Mouse (Mus musculus): Measurements from ENCODE around the gene Dstyk. TPM values are rescaled to one million over a fixed set of nuclear protein-coding genes. Genes with fewer than 3 reads are reported as not detected.
"Not testable (repeated sequence)": the region's sequence is repeated elsewhere in the genome, so short reads cannot be mapped to it uniquely, and the experiment has no call there.

The Dstyk gene
- total RNA-seq, 2 experiments from 2014 or later: 44.3 to 45.2 TPM

- no peak for DNase-seq (ENCODE audit: low spot score in 2 of 2)
These were observed 16.7 kb downstream of the Dstyk start for GRCm38 (mm10) chr1:132434032-132434431.

GRCm38 (mm10) chr1:132436320-132436958 is 19.1 kb downstream of the Dstyk start:
- DNase-seq (ENCODE audit: low spot score in 2 of 2): no peak

- DNase-seq (ENCODE audit: low spot score in 2 of 2): no peak
These were observed 19.6 kb downstream of the Dstyk start for GRCm38 (mm10) chr1:132436960-132437359.

GRCm38 (mm10) chr1:132437389-132437788 is 20.0 kb downstream of the Dstyk start:
- no peak for DNase-seq (ENCODE audit: low spot score in 2 of 2)

- DNase-seq (ENCODE audit: low spot score in 2 of 2): no peak
These were observed 23.6 kb downstream of the Dstyk start for GRCm38 (mm10) chr1:132440896-132441435.

GRCm38 (mm10) chr1:132449742-132450141 is 32.4 kb downstream of the Dstyk start:
- DNase-seq (ENCODE audit: low spot score in 2 of 2): no peak

GRCm38 (mm10) chr1:132464651-132465050 is 47.3 kb downstream of the Dstyk start:
- no peak for DNase-seq (ENCODE audit: low spot score in 2 of 2)

GRCm38 (mm10) chr1:132468926-132469325 is 51.6 kb downstream of the Dstyk start:
- no peak for DNase-seq (ENCODE audit: low spot score in 2 of 2)

GRCm38 (mm10) chr1:132469519-132469918 is 52.2 kb downstream of the Dstyk start:
- DNase-seq (ENCODE audit: low spot score in 2 of 2): no peak

- not testable (repeated sequence) for DNase-seq (ENCODE audit: low spot score in 2 of 2)
These were observed 52.7 kb downstream of the Dstyk start for GRCm38 (mm10) chr1:132470031-132470430.

- DNase-seq (ENCODE audit: low spot score in 2 of 2): no peak
These were observed 53.7 kb downstream of the Dstyk start for GRCm38 (mm10) chr1:132471032-132471431.

GRCm38 (mm10) chr1:132471499-132471898 is 54.1 kb downstream of the Dstyk start:
- no peak for DNase-seq (ENCODE audit: low spot score in 2 of 2)

- DNase-seq (ENCODE audit: low spot score in 2 of 2): no peak
These were observed 55.2 kb downstream of the Dstyk start for GRCm38 (mm10) chr1:132472537-132472936.

GRCm38 (mm10) chr1:132474496-132474895 is 57.1 kb downstream of the Dstyk start:
- DNase-seq (ENCODE audit: low spot score in 2 of 2): no peak

GRCm38 (mm10) chr1:132476575-132476927 is 59.2 kb downstream of the Dstyk start:
- peak in 1 of 2 experiments; percentile 15 for DNase-seq (ENCODE audit: low spot score in 2 of 2)

- DNase-seq (ENCODE audit: low spot score in 2 of 2): peak; percentile 82 to 84
These were observed 59.8 kb downstream of the Dstyk start, which contains the start of gene Rbbp5 for GRCm38 (mm10) chr1:132476928-132477691. Gene Rbbp5 (plus strand): TSS chr1:132477365.

- no peak for DNase-seq (ENCODE audit: low spot score in 2 of 2)
These were observed 62.1 kb downstream of the Dstyk start for GRCm38 (mm10) chr1:132479438-132479837.

GRCm38 (mm10) chr1:132481619-132482018 is 64.3 kb downstream of the Dstyk start:
- DNase-seq (ENCODE audit: low spot score in 2 of 2): no peak

- DNase-seq (ENCODE audit: low spot score in 2 of 2): no peak
These were observed 65.9 kb downstream of the Dstyk start for GRCm38 (mm10) chr1:132483234-132483633.

GRCm38 (mm10) chr1:132483759-132484158 is 66.4 kb downstream of the Dstyk start:
- DNase-seq (ENCODE audit: low spot score in 2 of 2): no peak

- DNase-seq (ENCODE audit: low spot score in 2 of 2): no peak
These were observed 83.2 kb downstream of the Dstyk start for GRCm38 (mm10) chr1:132500535-132500934.

- no peak for DNase-seq (ENCODE audit: low spot score in 2 of 2)
These were observed 87.8 kb downstream of the Dstyk start for GRCm38 (mm10) chr1:132505155-132505554.
